Mouse (Mus musculus): ENCODE measurements around the gene Rassf6. TPM values are rescaled to one million over a fixed set of nuclear protein-coding genes. Genes with fewer than 3 reads are reported as not detected.

The Rassf6 gene
- total and polyA plus RNA-seq, 2 experiments, result 3.9 to 30.1 TPM

- TF ChIP-seq POLR2A (IDR thresholded peaks at IDR 0.05; ENCODE audit: extremely low read depth, insufficient read depth, low read length) (no peak), CTCF (IDR thresholded peaks at IDR 0.05; ENCODE audit: low read depth, low read length) (no peak)
- WGBS, result 83% methylated on average over 3 of the region's 3 CpGs
- H3K79me2 ChIP-seq (ENCODE audit: control insufficient read depth, insufficient read depth, low read length), result no peaks in the 10 kb centered on the region
Observed at GRCm38 (mm10) chr5:90611388-90611787, 29.1 kb downstream of the Rassf6 start.

GRCm38 (mm10) chr5:90608906-90609305 lies 31.6 kb downstream of the Rassf6 start:
- no peak overlapping the region for H3K4me3 ChIP-seq (ENCODE audit: insufficient read depth, low read depth, low read length)
- no peaks in the 10 kb centered on the region for H3K27me3 ChIP-seq (ENCODE audit: control insufficient read depth, insufficient read depth, low read length)
- no peak overlapping the region for H3K9ac ChIP-seq (ENCODE audit: low read depth, low read length)
- TF ChIP-seq POLR2A (IDR thresholded peaks at IDR 0.05; ENCODE audit: extremely low read depth, insufficient read depth, low read length) (no peak), CTCF (IDR thresholded peaks at IDR 0.05; ENCODE audit: low read depth, low read length) (no peak)
- no peak for DNase-seq (ENCODE audit: extremely low read depth, low read depth, low spot score)
- WGBS, result 81% methylated on average over 11 of the region's 11 CpGs
- no peaks in the 10 kb centered on the region for H3K4me1 ChIP-seq (ENCODE audit: control insufficient read depth, insufficient read depth, low read length)
- H3K79me2 ChIP-seq (ENCODE audit: control insufficient read depth, insufficient read depth, low read length), result no peaks in the 10 kb centered on the region
- peaks cover 61% of the 10 kb centered on the region for H3K36me3 ChIP-seq (ENCODE audit: control insufficient read depth, insufficient read depth, low read length)
- H3K27ac ChIP-seq (replicated peaks; ENCODE audit: insufficient read depth, low read depth, low read length), result no peak overlapping the region

More at GRCm38 (mm10) chr5:90611388-90611787, 29.1 kb downstream of the Rassf6 start:
- Histone ChIP-seq H3K9ac (ENCODE audit: low read depth, low read length) (no peak overlapping the region), H3K4me3 (ENCODE audit: insufficient read depth, low read depth, low read length) (no peak overlapping the region), H3K36me3 (ENCODE audit: control insufficient read depth, insufficient read depth, low read length) (peaks cover 61% of the 10 kb centered on the region), H3K4me1 (ENCODE audit: control insufficient read depth, insufficient read depth, low read length) (no peaks in the 10 kb centered on the region), H3K27ac (replicated peaks; ENCODE audit: insufficient read depth, low read depth, low read length) (no peak overlapping the region), H3K27me3 (ENCODE audit: control insufficient read depth, insufficient read depth, low read length) (no peaks in the 10 kb centered on the region)
- no peak for DNase-seq (ENCODE audit: extremely low read depth, low read depth, low spot score)

- peak; percentile 31 for DNase-seq (ENCODE audit: extremely low read depth, low read depth, low spot score)
- Histone ChIP-seq H3K27me3 (ENCODE audit: control insufficient read depth, insufficient read depth, low read length) (no peaks in the 10 kb centered on the region), H3K36me3 (ENCODE audit: control insufficient read depth, insufficient read depth, low read length) (peaks cover 43% of the 10 kb centered on the region), H3K27ac (replicated peaks; ENCODE audit: insufficient read depth, low read depth, low read length) (no peak overlapping the region), H3K4me3 (ENCODE audit: insufficient read depth, low read depth, low read length) (no peak overlapping the region), H3K4me1 (ENCODE audit: control insufficient read depth, insufficient read depth, low read length) (no peaks in the 10 kb centered on the region), H3K9ac (ENCODE audit: low read depth, low read length) (no peak overlapping the region), H3K79me2 (ENCODE audit: control insufficient read depth, insufficient read depth, low read length) (no peaks in the 10 kb centered on the region)
- WGBS, result 40% methylated on average over 13 of the region's 13 CpGs
- TF ChIP-seq CTCF (IDR thresholded peaks at IDR 0.05; ENCODE audit: low read depth, low read length) (no peak), POLR2A (IDR thresholded peaks at IDR 0.05; ENCODE audit: extremely low read depth, insufficient read depth, low read length) (no peak)
Observed at GRCm38 (mm10) chr5:90603407-90603923, 37.0 kb downstream of the Rassf6 start.

- WGBS, result 14% methylated on average over 6 of the region's 6 CpGs
Observed at GRCm38 (mm10) chr5:90601469-90601868, 39.0 kb downstream of the Rassf6 start.

GRCm38 (mm10) chr5:90596155-90596554 lies 44.3 kb downstream of the Rassf6 start:
- peaks cover 37% of the 10 kb centered on the region for H3K36me3 ChIP-seq (ENCODE audit: control insufficient read depth, insufficient read depth, low read length)
- H3K27ac ChIP-seq (replicated peaks; ENCODE audit: insufficient read depth, low read depth, low read length), result no peak overlapping the region
- no peak for DNase-seq (ENCODE audit: extremely low read depth, low read depth, low spot score)
- TF ChIP-seq CTCF (IDR thresholded peaks at IDR 0.05; ENCODE audit: low read depth, low read length), result no peak
- no peak for TF ChIP-seq POLR2A (IDR thresholded peaks at IDR 0.05; ENCODE audit: extremely low read depth, insufficient read depth, low read length)
- H3K4me1 ChIP-seq (ENCODE audit: control insufficient read depth, insufficient read depth, low read length), result no peaks in the 10 kb centered on the region
- no peaks in the 10 kb centered on the region for H3K79me2 ChIP-seq (ENCODE audit: control insufficient read depth, insufficient read depth, low read length)
- H3K27me3 ChIP-seq (ENCODE audit: control insufficient read depth, insufficient read depth, low read length), result no peaks in the 10 kb centered on the region
- no peak overlapping the region for H3K4me3 ChIP-seq (ENCODE audit: insufficient read depth, low read depth, low read length)
- no peak overlapping the region for H3K9ac ChIP-seq (ENCODE audit: low read depth, low read length)
- 88% methylated on average over 6 of the region's 6 CpGs for WGBS

More at GRCm38 (mm10) chr5:90601469-90601868, 39.0 kb downstream of the Rassf6 start:
- TF ChIP-seq POLR2A (IDR thresholded peaks at IDR 0.05; ENCODE audit: extremely low read depth, insufficient read depth, low read length) (no peak), CTCF (IDR thresholded peaks at IDR 0.05; ENCODE audit: low read depth, low read length) (peak; percentile 23)
- peaks cover 33% of the 10 kb centered on the region for H3K36me3 ChIP-seq (ENCODE audit: control insufficient read depth, insufficient read depth, low read length)
- no peaks in the 10 kb centered on the region for H3K79me2 ChIP-seq (ENCODE audit: control insufficient read depth, insufficient read depth, low read length)
- no peaks in the 10 kb centered on the region for H3K27me3 ChIP-seq (ENCODE audit: control insufficient read depth, insufficient read depth, low read length)
- peak; percentile 33 for DNase-seq (ENCODE audit: extremely low read depth, low read depth, low spot score)
- H3K27ac ChIP-seq (replicated peaks; ENCODE audit: insufficient read depth, low read depth, low read length), result no peak overlapping the region
- H3K4me1 ChIP-seq (ENCODE audit: control insufficient read depth, insufficient read depth, low read length), result no peaks in the 10 kb centered on the region
- no peak overlapping the region for H3K9ac ChIP-seq (ENCODE audit: low read depth, low read length)
- no peak overlapping the region for H3K4me3 ChIP-seq (ENCODE audit: insufficient read depth, low read depth, low read length)

GRCm38 (mm10) chr5:90594945-90595344 lies 45.5 kb downstream of the Rassf6 start:
- peaks cover 39% of the 10 kb centered on the region for H3K36me3 ChIP-seq (ENCODE audit: control insufficient read depth, insufficient read depth, low read length)
- H3K27ac ChIP-seq (replicated peaks; ENCODE audit: insufficient read depth, low read depth, low read length), result no peak overlapping the region
- no peaks in the 10 kb centered on the region for H3K27me3 ChIP-seq (ENCODE audit: control insufficient read depth, insufficient read depth, low read length)
- no peak for DNase-seq (ENCODE audit: extremely low read depth, low read depth, low spot score)
- H3K4me3 ChIP-seq (ENCODE audit: insufficient read depth, low read depth, low read length), result no peak overlapping the region
- no peaks in the 10 kb centered on the region for H3K79me2 ChIP-seq (ENCODE audit: control insufficient read depth, insufficient read depth, low read length)
- H3K4me1 ChIP-seq (ENCODE audit: control insufficient read depth, insufficient read depth, low read length), result no peaks in the 10 kb centered on the region
- TF ChIP-seq POLR2A (IDR thresholded peaks at IDR 0.05; ENCODE audit: extremely low read depth, insufficient read depth, low read length), result no peak
- WGBS, result 75% methylated on average over 13 of the region's 13 CpGs
- no peak overlapping the region for H3K9ac ChIP-seq (ENCODE audit: low read depth, low read length)
